Mouse (Mus musculus) kidney, embryonic 16.5 days (tissue): ENCODE results near the gene Vtn. TPM values are rescaled to one million over a fixed set of nuclear protein-coding genes. Genes with fewer than 3 reads are reported as not detected.

Source experiments
- ATAC-seq: fragments of 200-750 bp; cut with Nextera tagmentation; 2 replicates; pipeline ENCODE4 v1.8.0; 2017; ENCODE audit warnings: moderate TSS enrichment; ENCODE audit not compliant: low FRiP score, low TSS enrichment
- H3K27ac ChIP-seq: fragments of 300-500 bp; sonication (generic); 2 replicates; pipeline ENCODE4 v1.5.1; 2014; ENCODE audit warnings: low read length
- H3K27me3 ChIP-seq: fragments of 300-500 bp; sonication (generic); 2 replicates; pipeline ENCODE4 v1.6.1; 2014; ENCODE audit warnings: low read length, control low read depth, mixed read lengths; ENCODE audit not compliant: insufficient read depth
- H3K36me3 ChIP-seq: fragments of 300-500 bp; sonication (generic); 2 replicates; pipeline ENCODE4 v1.6.1; 2014; ENCODE audit warnings: low read length, control low read depth, mixed read lengths; ENCODE audit not compliant: insufficient read depth
- H3K4me1 ChIP-seq: fragments of 300-500 bp; sonication (generic); 2 replicates; pipeline ENCODE4 v1.6.1; 2014; ENCODE audit warnings: low read length, control low read depth, mixed read lengths; ENCODE audit not compliant: insufficient read depth
- H3K4me2 ChIP-seq: fragments of 300-500 bp; sonication (generic); replicated peaks from 2 replicates; pipeline ENCODE4 v1.6.1; 2014; ENCODE audit warnings: low read depth, low read length
- H3K4me3 ChIP-seq: fragments of 300-500 bp; sonication (generic); 2 replicates; pipeline ENCODE4 v1.5.1; 2014; ENCODE audit warnings: mild to moderate bottlenecking, low read length
- H3K9ac ChIP-seq: fragments of 300-500 bp; sonication (generic); replicated peaks from 2 replicates; pipeline ENCODE4 v1.6.1; 2014; ENCODE audit warnings: low read length
- H3K9me3 ChIP-seq: fragments of 300-500 bp; sonication (generic); 2 replicates; pipeline ENCODE4 v1.6.1; 2016; ENCODE audit warnings: low read length, control low read depth
- WGBS: fragments of 180-500 bp; shearing (Covaris S2); extraction: QIAGEN DNeasy Blood & Tissue Kit; methylation state at CpG from one replicate; pipeline ENCODE4 v1.1.7; 2014; 5-methylcytosine and 5-hydroxymethylcytosine counted together
- polyA plus RNA-seq: library from polyadenylated mRNA; unstranded; fragments of >200 nt; fragmentation: Nextera tagmentation; extraction: Ambion mirVana; gene quantifications from 2 replicates; pipeline ENCODE4 v1.2.1, GENCODE M21; 2015

Vtn gene
- polyA plus RNA-seq, 1 experiment from 2014 or later: 2.9 TPM

- peak within 1 kb of the TSS; percentile 82 for H3K4me3 ChIP-seq
- H3K4me1 ChIP-seq: peaks cover 11% of the 10 kb centered on the region
- H3K4me2 ChIP-seq: peak within 1 kb of the TSS; percentile 94
- 0 out of 2 replicates have a peak, but pooled peaks cover 6% of the 10 kb centered on the region for H3K9me3 ChIP-seq
- peak; percentile 95 for ATAC-seq
- WGBS: under 1% methylated on average over 41 of the region's 41 CpGs
- H3K27me3 ChIP-seq: no peaks in the 10 kb centered on the region
- peak within 1 kb of the TSS; percentile 91 for H3K9ac ChIP-seq
- peak within 1 kb of the TSS; percentile 97 for H3K27ac ChIP-seq
- no peaks in the 10 kb centered on the region for H3K36me3 ChIP-seq
Observed at GRCm38 (mm10) chr11:78465568-78466180, 33.2 kb upstream of the Vtn start, which contains the start of gene Slc46a1. TSS of gene Slc46a1 (plus strand) at chr11:78465697.

GRCm38 (mm10) chr11:78466242-78466912, 32.5 kb upstream of the Vtn start:
- ATAC-seq: peak; percentile 47
- WGBS: 59% methylated on average over 23 of the region's 23 CpGs
- no peaks in the 10 kb centered on the region for H3K27me3 ChIP-seq

GRCm38 (mm10) chr11:78467515-78467914, 31.4 kb upstream of the Vtn start:
- H3K4me3 ChIP-seq: no peak overlapping the region
- H3K4me2 ChIP-seq: no peak overlapping the region
- H3K4me1 ChIP-seq: peaks cover 13% of the 10 kb centered on the region
- no peaks in the 10 kb centered on the region for H3K9me3 ChIP-seq
- no peak overlapping the region for H3K27ac ChIP-seq
- ATAC-seq: no peak
- WGBS: 76% methylated on average over 7 of the region's 7 CpGs
- no peaks in the 10 kb centered on the region for H3K36me3 ChIP-seq
- H3K27me3 ChIP-seq: no peaks in the 10 kb centered on the region
- H3K9ac ChIP-seq: no peak overlapping the region

More at GRCm38 (mm10) chr11:78466242-78466912, 32.5 kb upstream of the Vtn start:
- peaks cover 11% of the 10 kb centered on the region for H3K4me1 ChIP-seq
- no peaks in the 10 kb centered on the region for H3K36me3 ChIP-seq
- 0 out of 2 replicates have a peak, but pooled peaks cover 6% of the 10 kb centered on the region for H3K9me3 ChIP-seq
- peak overlapping the region; percentile 82 for H3K4me3 ChIP-seq
- peak overlapping the region; percentile 97 for H3K27ac ChIP-seq
- peak overlapping the region; percentile 91 for H3K9ac ChIP-seq
- peak overlapping the region; percentile 94 for H3K4me2 ChIP-seq

- H3K4me2 ChIP-seq: no peak overlapping the region
- peaks cover 14% of the 10 kb centered on the region for H3K4me1 ChIP-seq
Observed at GRCm38 (mm10) chr11:78467932-78468331, 31.0 kb upstream of the Vtn start.

GRCm38 (mm10) chr11:78471326-78472103, 27.4 kb upstream of the Vtn start:
- H3K36me3 ChIP-seq: no peaks in the 10 kb centered on the region
- H3K4me2 ChIP-seq: no peak overlapping the region
- H3K4me3 ChIP-seq: no peak overlapping the region
- H3K27ac ChIP-seq: no peak overlapping the region
- no peak for ATAC-seq
- no peaks in the 10 kb centered on the region for H3K27me3 ChIP-seq
- H3K9ac ChIP-seq: no peak overlapping the region
- H3K4me1 ChIP-seq: peaks cover 8% of the 10 kb centered on the region
- 88% methylated on average over 10 of the region's 10 CpGs for WGBS
- no peaks in the 10 kb centered on the region for H3K9me3 ChIP-seq

More at GRCm38 (mm10) chr11:78467932-78468331, 31.0 kb upstream of the Vtn start:
- H3K27me3 ChIP-seq: no peaks in the 10 kb centered on the region
- H3K27ac ChIP-seq: no peak overlapping the region
- H3K9me3 ChIP-seq: no peaks in the 10 kb centered on the region
- H3K4me3 ChIP-seq: no peak overlapping the region
- H3K36me3 ChIP-seq: no peaks in the 10 kb centered on the region
- no peak for ATAC-seq
- 52% methylated on average over 3 of the region's 3 CpGs for WGBS
- H3K9ac ChIP-seq: no peak overlapping the region

- Histone ChIP-seq H3K36me3 (no peaks in the 10 kb centered on the region), H3K27ac (no peak overlapping the region), H3K4me2 (no peak overlapping the region), H3K4me1 (0 out of 2 replicates have a peak, but pooled peaks cover 2% of the 10 kb centered on the region), H3K9me3 (no peaks in the 10 kb centered on the region), H3K9ac (no peak overlapping the region), H3K27me3 (no peaks in the 10 kb centered on the region), H3K4me3 (no peak overlapping the region)
- 70% methylated on average over 3 of the region's 3 CpGs for WGBS
- ATAC-seq: no peak
Observed at GRCm38 (mm10) chr11:78475289-78475688, 23.6 kb upstream of the Vtn start.

GRCm38 (mm10) chr11:78483639-78484038, 15.3 kb upstream of the Vtn start:
- H3K27ac ChIP-seq: no peak overlapping the region
- ATAC-seq: no peak
- no peaks in the 10 kb centered on the region for H3K4me1 ChIP-seq
- no peak overlapping the region for H3K4me3 ChIP-seq
- H3K9ac ChIP-seq: no peak overlapping the region
- WGBS: 56% methylated on average over 7 of the region's 7 CpGs
- H3K4me2 ChIP-seq: no peak overlapping the region
- H3K9me3 ChIP-seq: no peaks in the 10 kb centered on the region
- peaks cover 24% of the 10 kb centered on the region for H3K27me3 ChIP-seq
- H3K36me3 ChIP-seq: no peaks in the 10 kb centered on the region

- Histone ChIP-seq H3K9me3 (no peaks in the 10 kb centered on the region), H3K4me1 (peaks cover 7% of the 10 kb centered on the region; the same call in 1 of the 2 replicates), H3K4me3 (no peak overlapping the region), H3K27ac (no peak overlapping the region), H3K4me2 (no peak overlapping the region), H3K9ac (no peak overlapping the region), H3K27me3 (peaks cover 53% of the 10 kb centered on the region), H3K36me3 (no peaks in the 10 kb centered on the region)
- no peak for ATAC-seq
- WGBS: 3% methylated on average over 8 of the region's 8 CpGs
Observed at GRCm38 (mm10) chr11:78488168-78488567, 10.7 kb upstream of the Vtn start.

- Histone ChIP-seq H3K36me3 (no peaks in the 10 kb centered on the region), H3K4me2 (peak overlapping the region; percentile 52), H3K9ac (no peak overlapping the region), H3K9me3 (no peaks in the 10 kb centered on the region), H3K4me3 (peak overlapping the region; percentile 26), H3K27ac (no peak overlapping the region), H3K4me1 (peaks cover 7% of the 10 kb centered on the region; the same call in 1 of the 2 replicates), H3K27me3 (peaks cover 69% of the 10 kb centered on the region)
- ATAC-seq: peak; percentile 81; the same call in 1 of the 2 replicates
- 8% methylated on average over 48 of the region's 48 CpGs for WGBS
Observed at GRCm38 (mm10) chr11:78490781-78491241, 8.1 kb upstream of the Vtn start.
